Mouse (Mus musculus): Measurements from ENCODE around the gene Zfp965. TPM values are rescaled to one million over a fixed set of nuclear protein-coding genes. Genes with fewer than 3 reads are reported as not detected.
"Not testable (repeated sequence)": the region's sequence is repeated elsewhere in the genome, so short reads cannot be mapped to it uniquely, and the experiment has no call there.

Zfp965 gene
- total RNA-seq (2015) (7.9 and 8.0 TPM in 2 replicates), total RNA-seq (2017) (5.7 and 16.1 TPM in 2 replicates)

DNA sequence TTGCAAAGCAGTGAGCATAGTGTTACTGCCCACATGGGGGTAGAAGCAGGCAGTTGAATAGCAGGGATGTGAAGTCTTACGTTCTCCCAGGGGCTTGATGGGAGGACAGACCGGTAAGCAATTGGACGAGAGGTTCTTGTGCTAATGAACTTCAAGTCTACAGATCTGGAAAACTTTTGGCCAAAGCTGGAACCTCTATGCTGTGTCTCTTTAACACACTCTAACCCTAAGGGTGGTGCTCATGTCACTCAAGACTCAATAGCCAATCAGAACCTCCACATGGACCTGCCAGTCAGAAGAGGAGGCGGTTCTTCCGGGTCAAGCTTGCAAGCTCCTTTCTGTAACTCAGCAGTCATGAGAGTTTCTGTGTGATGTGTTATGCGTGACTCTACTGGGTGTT, at the start of gene Zfp965:
Zfp965 (plus strand) TSS at position 301 of the 400 bp plus-strand sequence.
- not testable (repeated sequence) for ATAC-seq (ENCODE audit: poor library complexity, severe bottlenecking)

GRCm38 (mm10) chr2:175435707-175436106, 34.1 kb upstream of the Zfp965 start, which contains the start of gene Gm4724:
Gm4724 (minus strand) TSS chr2:175435807.
- ATAC-seq (ENCODE audit: poor library complexity, severe bottlenecking) = not testable (repeated sequence)

Other genes starting within 250 kb of the Zfp965 start
- gene Gm14440, start 194.9 kb upstream of the Zfp965 start, total RNA-seq (2015) = not detected in 2 replicates
- gene Gm14440, start 194.9 kb upstream of the Zfp965 start, total RNA-seq (2017) = not detected in 2 replicates
- 11.9 and 14.1 TPM in 2 replicates for gene Gm4631, start 131.8 kb upstream of the Zfp965 start, total RNA-seq (2015)
- 8.4 and 9.8 TPM in 2 replicates for gene Gm4631, start 131.8 kb upstream of the Zfp965 start, total RNA-seq (2017)
- gene Zfp968, start 97.5 kb upstream of the Zfp965 start, total RNA-seq (2015) = 2.3 and 6.1 TPM in 2 replicates
- 2.3 and 3.8 TPM in 2 replicates for gene Zfp968, start 97.5 kb upstream of the Zfp965 start, total RNA-seq (2017)
- gene Gm4724, start 34.2 kb upstream of the Zfp965 start, total RNA-seq (2015) = 1.5 and 11.6 TPM in 2 replicates
- 6.8 and 10.2 TPM in 2 replicates for gene Gm4724, start 34.2 kb upstream of the Zfp965 start, total RNA-seq (2017)
- gene Gm11007, start 174.0 kb downstream of the Zfp965 start, total RNA-seq (2015) = not detected in 2 replicates
- not detected in 2 replicates for gene Gm11007, start 174.0 kb downstream of the Zfp965 start, total RNA-seq (2017)
- 0.98 and 6.1 TPM in 2 replicates for gene Zfp969, start 233.7 kb downstream of the Zfp965 start, total RNA-seq (2015)
- 15.7 TPM in 1 of 2 replicates, not detected in the other for gene Zfp969, start 233.7 kb downstream of the Zfp965 start, total RNA-seq (2017)

Data from megakaryocyte, adult 5-6 weeks (primary cell).